Mouse (Mus musculus) embryo, embryonic 10 days (tissue): Measurements from ENCODE around the gene Ice1.
A peak's percentile ranks its signal among the peaks of the same experiment; 100 is the strongest.

ENCODE experiments used
- DNase-seq: peaks from one replicate; pipeline ENCODE4 v3.0.0-alpha.2; 2015; ENCODE audit warnings: low spot score

The Ice1 gene

DNA sequence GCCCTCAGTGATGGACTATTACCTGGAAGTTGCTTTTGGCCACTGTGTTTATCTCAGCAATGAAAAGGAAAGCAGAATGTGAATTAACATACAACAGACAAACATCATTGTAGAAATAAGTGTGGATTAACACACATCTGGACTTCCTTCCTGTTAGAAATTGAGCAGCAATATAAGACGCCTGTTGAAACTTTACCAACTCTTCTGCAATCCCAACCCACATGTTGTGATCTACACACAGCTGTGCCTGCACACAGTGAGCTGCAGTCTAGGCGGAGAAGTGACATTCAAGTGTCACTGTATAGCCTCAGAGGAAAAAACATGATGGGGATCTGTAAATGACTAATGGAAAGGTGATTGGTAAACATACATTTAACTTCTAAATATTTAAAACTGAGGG lies 69.5 kb downstream of the Ice1 start:
- no peak for DNase-seq

DNA sequence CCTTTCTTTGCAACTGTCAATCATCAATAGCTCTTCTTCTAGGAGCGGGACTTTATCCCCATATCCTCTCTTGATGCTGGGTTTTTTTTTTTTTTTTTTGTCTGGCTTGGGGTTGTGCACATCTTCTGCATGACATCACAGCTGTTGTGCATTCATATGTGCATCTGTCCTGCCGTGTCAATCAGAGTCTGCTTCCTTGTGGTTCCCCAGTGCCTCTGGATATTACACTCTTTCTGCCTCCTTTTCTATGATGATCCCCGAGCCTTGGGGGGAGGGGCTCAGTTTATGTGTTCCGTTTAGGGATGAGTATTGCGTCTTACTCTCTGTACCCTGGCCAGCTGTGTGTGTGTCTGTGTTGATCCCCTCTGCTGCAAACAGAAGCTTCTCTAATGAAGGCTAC lies 84.0 kb downstream of the Ice1 start:
- DNase-seq = no peak

DNA sequence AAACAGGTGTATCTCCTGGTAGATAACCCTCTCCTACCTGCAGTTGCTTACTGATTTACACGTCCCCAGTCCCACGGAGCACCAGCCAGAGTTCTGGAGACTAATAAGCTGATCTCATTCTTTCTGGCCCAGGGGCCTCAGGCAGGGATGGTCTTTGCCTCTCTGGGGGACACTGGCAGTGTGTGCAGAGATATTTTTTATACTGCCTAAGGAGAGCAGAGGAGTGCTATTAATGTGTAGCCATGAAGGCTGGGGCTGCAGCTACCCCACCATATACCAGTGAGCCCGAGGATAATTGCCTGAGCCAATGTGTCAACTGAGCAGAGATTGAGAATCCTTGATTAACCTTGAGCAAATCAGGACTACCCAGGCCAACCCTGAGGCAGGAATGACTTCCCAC lies 90.0 kb downstream of the Ice1 start:
- no peak for DNase-seq

DNA sequence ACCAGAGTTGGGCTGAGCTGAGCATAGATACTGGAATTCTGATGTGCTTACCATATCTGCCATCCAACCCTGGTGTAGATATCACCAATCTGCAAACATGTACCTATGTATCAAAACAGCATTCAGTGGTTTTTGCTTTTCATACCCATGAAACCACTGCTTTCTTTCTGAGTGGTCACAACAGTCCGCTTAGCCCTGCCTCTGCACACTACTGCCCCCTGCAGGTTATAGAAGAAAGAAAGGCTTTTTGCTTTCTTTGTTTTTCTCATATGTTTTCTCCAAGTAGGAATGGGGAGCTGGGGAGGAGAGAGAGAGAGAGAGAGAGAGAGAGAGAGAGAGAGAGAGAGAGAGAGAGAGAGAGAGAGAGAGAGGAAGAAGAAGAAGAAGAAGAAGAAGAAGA lies 92.2 kb downstream of the Ice1 start:
- DNase-seq = peak; percentile 68

DNA sequence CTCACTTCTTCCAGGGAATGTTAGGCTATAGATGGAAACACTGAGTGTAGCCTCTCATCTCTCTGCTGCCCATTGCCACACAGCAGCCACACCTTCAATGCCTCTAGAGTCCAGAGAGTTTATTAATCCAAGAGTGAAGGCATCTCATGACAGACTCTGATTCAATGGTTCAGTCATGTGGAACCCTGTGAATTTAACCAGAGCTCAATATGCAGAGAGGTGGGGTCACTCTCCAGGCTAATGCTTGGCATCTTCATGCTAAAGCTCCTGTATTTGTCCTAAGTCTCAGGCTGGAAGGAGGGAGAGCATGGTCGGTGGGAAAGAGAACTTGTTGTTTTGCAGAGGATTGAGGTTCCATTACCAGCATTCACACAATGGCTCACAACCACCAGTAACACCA lies 97.6 kb downstream of the Ice1 start:
- DNase-seq = no peak

DNA sequence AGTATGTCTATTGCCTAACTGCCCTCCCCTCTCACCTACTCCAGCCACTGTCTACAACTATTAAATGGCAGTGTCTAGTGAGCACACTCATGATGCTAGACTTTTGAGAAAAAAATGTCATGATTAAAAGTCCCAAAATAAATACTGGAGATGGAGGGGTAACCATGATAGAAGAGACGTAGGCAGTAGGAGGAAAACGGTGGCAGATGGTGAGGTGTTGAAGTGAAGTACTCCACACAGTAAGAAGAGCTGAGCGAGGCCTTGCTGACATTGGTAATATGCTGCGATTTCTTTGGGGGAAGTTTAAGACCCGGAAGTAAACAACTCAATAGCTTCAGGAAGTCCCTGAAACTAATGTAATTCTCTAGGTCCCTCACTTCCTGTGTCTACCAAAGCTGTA lies 104.0 kb downstream of the Ice1 start:
- no peak for DNase-seq

DNA sequence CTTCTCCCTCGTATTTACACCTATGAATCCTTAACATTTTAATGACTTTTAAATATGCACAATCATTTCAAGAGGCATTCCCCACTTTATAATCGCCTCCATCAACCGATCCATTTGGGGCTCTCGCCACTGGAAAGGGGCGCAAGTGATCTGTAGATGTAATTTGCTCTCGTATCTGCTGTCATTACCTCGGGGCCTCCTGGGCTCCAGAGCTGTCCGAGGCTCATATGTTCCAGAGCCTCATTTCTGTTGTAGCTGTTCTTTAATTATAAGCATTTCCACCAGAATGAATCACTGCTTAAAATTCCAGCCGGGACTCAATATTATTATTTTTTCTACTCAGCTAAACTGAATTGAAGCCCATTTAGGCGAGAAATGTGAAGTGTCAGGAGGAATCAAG lies 104.7 kb downstream of the Ice1 start:
- no peak for DNase-seq

DNA sequence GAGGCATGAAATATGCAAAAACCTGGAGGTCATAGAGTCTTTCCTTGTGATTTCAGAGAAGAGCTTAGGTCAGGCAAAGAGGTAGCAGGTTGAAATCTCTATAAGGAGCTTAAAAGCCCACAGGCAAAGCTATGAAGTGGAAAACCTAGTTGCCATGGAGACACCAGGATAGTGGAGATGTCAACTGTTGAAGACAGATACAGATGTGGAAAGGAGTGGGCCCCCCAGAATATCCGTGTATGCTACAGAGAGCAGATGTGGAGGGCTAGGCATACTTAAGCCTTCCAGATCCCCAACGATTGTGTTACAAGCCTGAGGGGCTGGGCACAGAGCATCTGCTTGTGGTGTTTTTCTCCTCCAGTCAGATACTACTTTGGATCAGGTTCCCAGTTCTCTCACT lies 119.8 kb downstream of the Ice1 start:
- no peak for DNase-seq

DNA sequence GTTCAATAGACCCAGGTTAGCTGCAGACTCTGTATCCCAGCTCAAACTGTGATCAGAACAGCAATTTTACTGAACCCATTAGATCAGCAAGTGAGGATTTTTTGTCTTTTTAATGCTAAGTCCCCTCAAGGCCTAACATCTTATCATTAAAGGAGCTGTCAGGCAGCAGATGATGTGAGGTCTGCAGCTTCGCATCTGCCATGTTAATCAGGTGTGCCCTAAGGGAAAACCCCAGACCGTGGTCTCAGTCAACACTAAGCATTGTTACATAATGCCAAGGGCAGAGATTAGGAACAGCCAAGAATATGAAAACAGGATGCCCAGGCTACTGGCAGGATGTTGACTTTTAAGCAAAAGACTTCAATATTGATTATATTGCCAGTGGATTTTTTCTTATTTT lies 122.4 kb downstream of the Ice1 start:
- DNase-seq = no peak

DNA sequence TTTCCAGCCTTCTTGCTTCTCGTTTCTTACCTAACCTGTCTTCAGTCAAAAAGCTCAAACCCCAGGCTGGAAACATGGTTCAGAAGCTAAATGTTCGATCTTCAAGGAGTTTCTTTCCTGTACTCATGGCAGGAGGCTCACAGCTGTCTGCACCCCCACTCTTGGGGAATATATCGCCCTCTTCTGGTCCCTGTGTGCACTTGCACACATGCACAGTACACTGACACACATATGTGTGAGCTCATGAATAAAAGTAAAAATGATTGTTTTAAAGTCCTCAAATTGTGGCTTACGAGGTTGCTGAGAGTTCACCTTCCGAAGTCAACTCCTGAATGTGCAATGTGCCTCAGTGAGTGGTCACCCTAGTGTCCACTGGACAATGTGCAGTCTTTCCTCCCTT lies 127.2 kb downstream of the Ice1 start:
- DNase-seq = no peak

DNA sequence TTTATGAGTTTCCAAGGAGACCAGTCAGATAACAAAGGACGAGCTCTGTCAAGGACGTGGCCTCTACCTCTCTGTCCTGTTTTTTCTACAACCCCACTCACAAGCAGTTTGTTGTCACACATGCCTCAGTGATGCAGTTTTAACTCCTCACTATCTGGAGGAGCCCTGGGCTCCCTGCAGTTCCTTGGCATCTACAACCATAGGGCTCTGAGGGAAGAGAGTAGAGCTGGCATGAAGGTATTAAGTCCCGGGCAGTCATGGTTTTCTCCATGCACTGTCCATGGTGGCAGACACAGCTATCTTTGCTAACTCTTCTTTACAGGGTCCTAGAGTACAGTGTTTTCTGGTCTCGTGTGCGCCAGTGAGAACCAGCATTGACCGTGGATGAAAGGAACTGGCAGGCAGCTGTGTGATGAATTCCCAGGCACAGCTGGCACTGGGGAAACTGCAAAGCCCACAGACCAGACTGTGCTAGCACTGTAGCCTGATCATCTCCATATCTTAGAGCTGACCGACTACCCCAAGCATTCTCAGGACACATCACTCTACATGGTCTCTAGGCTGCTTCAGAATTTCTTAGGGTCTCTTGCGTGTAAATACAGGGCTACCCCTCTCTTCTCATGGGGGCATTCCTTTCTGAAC lies 127.9 kb downstream of the Ice1 start:
- DNase-seq = no peak

DNA sequence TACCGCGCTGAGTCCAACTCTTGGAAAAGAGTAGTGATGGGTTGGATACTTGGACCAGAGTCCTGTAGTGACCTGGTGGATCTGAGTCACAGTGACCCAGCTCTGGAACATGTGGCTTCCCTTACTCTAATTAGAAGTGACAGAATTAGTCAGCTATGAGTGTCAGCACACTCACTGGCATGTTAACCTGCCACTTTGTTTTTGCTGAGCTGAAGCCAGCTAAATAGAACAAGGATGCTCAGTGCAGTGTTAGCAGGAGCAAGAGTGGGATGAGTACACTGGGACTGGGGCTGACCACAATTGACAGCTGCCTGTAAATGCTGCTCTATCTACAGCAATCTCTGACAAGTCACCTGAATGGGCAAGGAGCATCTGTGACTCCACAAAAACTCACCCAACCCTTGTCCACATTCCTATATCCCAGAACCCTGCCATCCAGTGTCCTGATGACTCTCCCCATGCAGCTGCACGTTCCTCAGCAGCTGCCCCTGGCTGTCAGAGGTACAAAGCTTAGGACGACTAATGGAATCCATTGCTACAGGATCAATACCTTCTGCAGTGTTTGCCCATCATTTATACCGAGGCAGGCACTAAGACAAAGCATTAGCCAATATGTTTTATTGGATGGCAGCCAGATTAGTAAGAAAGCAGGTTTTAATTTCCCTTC lies 128.6 kb downstream of the Ice1 start:
- DNase-seq = no peak
